Mouse (Mus musculus) liver, embryonic 13.5 days (tissue): ENCODE measurements around the gene Zfp362. TPM values are rescaled to one million over a fixed set of nuclear protein-coding genes. Genes with fewer than 3 reads are reported as not detected.
A peak's percentile ranks its signal among the peaks of the same experiment; 100 is the strongest.

ENCODE experiments used
- ATAC-seq: fragments of 200-750 bp; cut with Nextera tagmentation; 2 replicates; pipeline ENCODE4 v1.8.0; 2017; ENCODE audit warnings: low read depth, mild to moderate bottlenecking, moderate number of reproducible peaks, moderate library complexity
- DNase-seq: peaks from one replicate; pipeline ENCODE4 v3.0.0; 2022
- H3K27ac ChIP-seq: fragments of 300-500 bp; sonication (generic); 2 replicates; pipeline ENCODE4 v1.5.1; 2015; ENCODE audit warnings: moderate library complexity, mild to moderate bottlenecking, inconsistent platforms
- H3K27me3 ChIP-seq: fragments of 300-500 bp; sonication (generic); 2 replicates; pipeline ENCODE4 v1.6.1; 2015; ENCODE audit warnings: mild to moderate bottlenecking, inconsistent platforms
- H3K36me3 ChIP-seq: fragments of 300-500 bp; sonication (generic); 2 replicates; pipeline ENCODE4 v1.6.1; 2015; ENCODE audit warnings: mild to moderate bottlenecking, inconsistent platforms
- H3K4me1 ChIP-seq: fragments of 300-500 bp; sonication (generic); replicated peaks from 2 replicates; pipeline ENCODE4 v1.6.1; 2015; ENCODE audit warnings: inconsistent platforms
- H3K4me2 ChIP-seq: fragments of 300-500 bp; sonication (generic); 2 replicates; pipeline ENCODE4 v1.6.1; 2015; ENCODE audit warnings: inconsistent platforms, mild to moderate bottlenecking, moderate library complexity
- H3K4me3 ChIP-seq: fragments of 300-500 bp; sonication (generic); replicated peaks from 2 replicates; pipeline ENCODE4 v1.5.1; 2015; ENCODE audit warnings: mild to moderate bottlenecking, inconsistent platforms
- H3K9ac ChIP-seq: fragments of 300-500 bp; sonication (generic); 2 replicates; pipeline ENCODE4 v1.6.1; 2015; ENCODE audit warnings: mild to moderate bottlenecking, inconsistent platforms
- H3K9me3 ChIP-seq: fragments of 300-500 bp; sonication (generic); replicated peaks from 2 replicates; pipeline ENCODE4 v1.6.1; 2016; ENCODE audit warnings: inconsistent platforms
- WGBS: fragments of 180-500 bp; shearing (Covaris S2); methylation state at CpG from one replicate; pipeline ENCODE4 v1.1.7; 2015; ENCODE audit not compliant: insufficient replicate concordance; 5-methylcytosine and 5-hydroxymethylcytosine counted together
- polyA plus RNA-seq: library from polyadenylated mRNA; unstranded; fragments of >200 nt; fragmentation: Nextera tagmentation; extraction: Ambion mirVana; gene quantifications from 2 replicates; pipeline ENCODE4 v1.2.1, GENCODE M21; 2015

The Zfp362 gene
- polyA plus RNA-seq, 1 experiment from 2014 or later, result 7.3 TPM

- Histone ChIP-seq H3K9me3 (no peaks in the 10 kb centered on the region), H3K9ac (0 out of 2 replicates have a peak overlapping the region, but pooled peaks have one; percentile 6), H3K4me2 (no peak overlapping the region), H3K27me3 (no peaks in the 10 kb centered on the region), H3K4me3 (no peak overlapping the region), H3K36me3 (0 out of 2 replicates have a peak, but pooled peaks cover 10% of the 10 kb centered on the region), H3K4me1 (peaks cover 57% of the 10 kb centered on the region), H3K27ac (no peak overlapping the region)
- ATAC-seq (no peak), DNase-seq (no peak)
- WGBS, result 71% methylated on average over 8 of the region's 8 CpGs
These were observed 9.1 kb downstream of the Zfp362 start for GRCm38 (mm10) chr4:128796788-128797187.

GRCm38 (mm10) chr4:128795596-128795995 is 10.2 kb downstream of the Zfp362 start:
- no peak overlapping the region; the same call in 1 of the 2 replicates for H3K4me3 ChIP-seq
- 0 out of 2 replicates have a peak, but pooled peaks have one; percentile 33 for ATAC-seq
- no peak overlapping the region for H3K27ac ChIP-seq
- peaks cover 55% of the 10 kb centered on the region for H3K4me1 ChIP-seq
- no peak for DNase-seq
- H3K9me3 ChIP-seq, result no peaks in the 10 kb centered on the region
- WGBS, result 3% methylated on average over 9 of the region's 9 CpGs
- 0 out of 2 replicates have a peak overlapping the region, but pooled peaks have one; percentile 23 for H3K9ac ChIP-seq
- no peaks in the 10 kb centered on the region for H3K27me3 ChIP-seq
- peak overlapping the region; percentile 46 for H3K4me2 ChIP-seq
- 0 out of 2 replicates have a peak, but pooled peaks cover 10% of the 10 kb centered on the region for H3K36me3 ChIP-seq

GRCm38 (mm10) chr4:128794198-128794597 is 11.6 kb downstream of the Zfp362 start:
- ATAC-seq (no peak), DNase-seq (no peak)
- H3K36me3 ChIP-seq, result peaks cover 15% of the 10 kb centered on the region; the same call in 1 of the 2 replicates
- 0 out of 2 replicates have a peak overlapping the region, but pooled peaks have one; percentile 7 for H3K27ac ChIP-seq
- no peak overlapping the region for H3K4me3 ChIP-seq
- no peaks in the 10 kb centered on the region for H3K9me3 ChIP-seq
- no peak overlapping the region for H3K9ac ChIP-seq
- H3K27me3 ChIP-seq, result no peaks in the 10 kb centered on the region
- H3K4me2 ChIP-seq, result no peak overlapping the region
- peaks cover 64% of the 10 kb centered on the region for H3K4me1 ChIP-seq
- WGBS, result 81% methylated on average over 8 of the region's 8 CpGs

- WGBS, result 41% methylated on average over 1 of the region's 1 CpGs
- Histone ChIP-seq H3K4me1 (peaks cover 60% of the 10 kb centered on the region), H3K4me2 (no peak overlapping the region), H3K4me3 (no peak overlapping the region), H3K9ac (no peak overlapping the region), H3K27me3 (no peaks in the 10 kb centered on the region), H3K27ac (no peak overlapping the region), H3K9me3 (no peaks in the 10 kb centered on the region), H3K36me3 (peaks cover 15% of the 10 kb centered on the region; the same call in 1 of the 2 replicates)
- no peak for DNase-seq
- ATAC-seq, result no peak
These were observed 12.1 kb downstream of the Zfp362 start for GRCm38 (mm10) chr4:128793710-128794109.

- ATAC-seq (0 out of 2 replicates have a peak, but pooled peaks have one; percentile 8), DNase-seq (no peak)
- H3K9ac ChIP-seq, result 0 out of 2 replicates have a peak overlapping the region, but pooled peaks have one; percentile 4
- no peaks in the 10 kb centered on the region for H3K9me3 ChIP-seq
- peak overlapping the region; percentile 47 for H3K4me2 ChIP-seq
- H3K27me3 ChIP-seq, result no peaks in the 10 kb centered on the region
- peak overlapping the region; percentile 28 for H3K4me3 ChIP-seq
- 72% methylated on average over 18 of the region's 18 CpGs for WGBS
- H3K4me1 ChIP-seq, result peaks cover 31% of the 10 kb centered on the region
- peaks cover 52% of the 10 kb centered on the region for H3K36me3 ChIP-seq
- H3K27ac ChIP-seq, result no peak overlapping the region
These were observed 16.2 kb downstream of the Zfp362 start for GRCm38 (mm10) chr4:128789646-128790045.

- peaks cover 20% of the 10 kb centered on the region for H3K4me1 ChIP-seq
- ATAC-seq (no peak), DNase-seq (no peak)
- H3K4me3 ChIP-seq, result no peak overlapping the region
- H3K27me3 ChIP-seq, result no peaks in the 10 kb centered on the region
- no peak overlapping the region for H3K27ac ChIP-seq
- H3K36me3 ChIP-seq, result peaks cover 65% of the 10 kb centered on the region
- WGBS, result 85% methylated on average over 4 of the region's 4 CpGs
- H3K9ac ChIP-seq, result no peak overlapping the region
- H3K9me3 ChIP-seq, result no peaks in the 10 kb centered on the region
- H3K4me2 ChIP-seq, result no peak overlapping the region
These were observed 17.7 kb downstream of the Zfp362 start for GRCm38 (mm10) chr4:128788108-128788507.

- H3K4me3 ChIP-seq, result no peak overlapping the region
- H3K27me3 ChIP-seq, result no peaks in the 10 kb centered on the region
- H3K4me1 ChIP-seq, result peaks cover 28% of the 10 kb centered on the region
- H3K9me3 ChIP-seq, result no peaks in the 10 kb centered on the region
- ATAC-seq, result no peak
- DNase-seq, result no peak
- no peak overlapping the region for H3K4me2 ChIP-seq
- H3K9ac ChIP-seq, result no peak overlapping the region
- no peak overlapping the region for H3K27ac ChIP-seq
- H3K36me3 ChIP-seq, result peaks cover 66% of the 10 kb centered on the region
- 84% methylated on average over 24 of the region's 24 CpGs for WGBS
These were observed 18.6 kb downstream of the Zfp362 start for GRCm38 (mm10) chr4:128787023-128787939.

- DNase-seq, result no peak
These were observed 19.8 kb downstream of the Zfp362 start for GRCm38 (mm10) chr4:128785921-128786654.

GRCm38 (mm10) chr4:128784950-128785631 is 20.8 kb downstream of the Zfp362 start:
- WGBS, result 82% methylated on average over 15 of the region's 15 CpGs
- Histone ChIP-seq H3K27me3 (no peaks in the 10 kb centered on the region), H3K9ac (no peak overlapping the region), H3K4me1 (peaks cover 20% of the 10 kb centered on the region), H3K4me3 (no peak overlapping the region), H3K9me3 (no peaks in the 10 kb centered on the region), H3K27ac (no peak overlapping the region), H3K4me2 (no peak overlapping the region), H3K36me3 (peaks cover 83% of the 10 kb centered on the region)
- DNase-seq, result no peak
- no peak for ATAC-seq

More at GRCm38 (mm10) chr4:128785921-128786654, 19.8 kb downstream of the Zfp362 start:
- Histone ChIP-seq H3K4me2 (no peak overlapping the region), H3K27me3 (no peaks in the 10 kb centered on the region), H3K9ac (no peak overlapping the region), H3K27ac (no peak overlapping the region), H3K4me1 (peaks cover 26% of the 10 kb centered on the region), H3K36me3 (peaks cover 73% of the 10 kb centered on the region), H3K4me3 (no peak overlapping the region), H3K9me3 (no peaks in the 10 kb centered on the region)
- ATAC-seq, result no peak
- 87% methylated on average over 11 of the region's 11 CpGs for WGBS

GRCm38 (mm10) chr4:128782645-128783044 is 23.2 kb downstream of the Zfp362 start:
- H3K4me3 ChIP-seq, result no peak overlapping the region
- peak; percentile 69 for ATAC-seq
- no peak for DNase-seq
- H3K27me3 ChIP-seq, result no peaks in the 10 kb centered on the region
- peak overlapping the region; percentile 38 for H3K27ac ChIP-seq
- H3K9ac ChIP-seq, result no peak overlapping the region; the same call in 1 of the 2 replicates
- H3K36me3 ChIP-seq, result peaks cover 91% of the 10 kb centered on the region
- peaks cover 15% of the 10 kb centered on the region for H3K4me1 ChIP-seq
- H3K4me2 ChIP-seq, result no peak overlapping the region
- 19% methylated on average over 4 of the region's 4 CpGs for WGBS
- no peaks in the 10 kb centered on the region for H3K9me3 ChIP-seq
